Mouse (Mus musculus) forebrain, postnatal 0 days (tissue): ENCODE measurements at regions not wholly inside any gene's neighbourhood (a gene's known extent, or its start where the extent isn't known, plus 50 kb on each side); places are given as distances from the start of the nearest gene placed in this dataset.
A peak's percentile ranks its signal among the peaks of the same experiment; 100 is the strongest.

ENCODE experiments used
- ATAC-seq: fragments of 200-750 bp; cut with Nextera tagmentation; 2 replicates; pipeline ENCODE4 v1.8.0; 2017; ENCODE audit warnings: mild to moderate bottlenecking, moderate library complexity
- DNase-seq: peaks from one replicate; pipeline ENCODE4 v3.0.0-alpha.2; 2015
- H3K27ac ChIP-seq: fragments of 300-500 bp; sonication (generic); 2 replicates; pipeline ENCODE4 v1.5.1; 2014; ENCODE audit warnings: low read depth, mild to moderate bottlenecking, antibody characterized with exemption, low read length, moderate library complexity, mixed read lengths
- H3K27me3 ChIP-seq: fragments of 300-500 bp; sonication (generic); 2 replicates; pipeline ENCODE4 v1.6.1; 2014; ENCODE audit warnings: mild to moderate bottlenecking, low read length, mixed read lengths; ENCODE audit not compliant: insufficient read depth
- H3K36me3 ChIP-seq: fragments of 300-500 bp; sonication (generic); 2 replicates; pipeline ENCODE4 v1.6.1; 2014; ENCODE audit warnings: mild to moderate bottlenecking, moderate library complexity; ENCODE audit not compliant: insufficient read depth
- H3K4me1 ChIP-seq: fragments of 300-500 bp; sonication (generic); 2 replicates; pipeline ENCODE4 v1.6.1; 2014; ENCODE audit warnings: antibody characterized with exemption; ENCODE audit not compliant: insufficient read depth
- H3K4me2 ChIP-seq: fragments of 300-500 bp; sonication (generic); 2 replicates; pipeline ENCODE4 v1.6.1; 2014; ENCODE audit warnings: low read depth, mild to moderate bottlenecking, moderate library complexity
- H3K4me3 ChIP-seq: fragments of 300-500 bp; sonication (generic); 2 replicates; pipeline ENCODE4 v1.5.1; 2014; ENCODE audit warnings: low read depth, low read length, mixed read lengths
- H3K9ac ChIP-seq: fragments of 300-500 bp; sonication (generic); 2 replicates; pipeline ENCODE4 v1.6.1; 2014; ENCODE audit warnings: mild to moderate bottlenecking
- H3K9me3 ChIP-seq: fragments of 300-500 bp; sonication (generic); 2 replicates; pipeline ENCODE4 v1.6.1; 2016; ENCODE audit warnings: low read length
- CTCF ChIP-seq: sonication (generic); IDR thresholded peaks from 2 replicates; pipeline ENCODE4 v1.5.1; 2016; ENCODE audit warnings: antibody characterized with exemption, control low read depth, low read depth
- WGBS: fragments of 180-500 bp; shearing (Covaris S2); extraction: QIAGEN DNeasy Blood & Tissue Kit; methylation state at CpG from one replicate; pipeline ENCODE4 v1.1.7; 2014; 5-methylcytosine and 5-hydroxymethylcytosine counted together

- no peak for TF ChIP-seq CTCF
- peak overlapping the region; percentile 9; the same call in 1 of the 2 replicates for H3K4me2 ChIP-seq
- H3K36me3 ChIP-seq, result no peaks in the 10 kb centered on the region
- no peak overlapping the region for H3K9ac ChIP-seq
- H3K27me3 ChIP-seq, result no peaks in the 10 kb centered on the region
- DNase-seq, result no peak
- ATAC-seq, result no peak
- 48% methylated on average over 7 of the region's 7 CpGs for WGBS
- no peaks in the 10 kb centered on the region for H3K9me3 ChIP-seq
- no peak overlapping the region for H3K4me3 ChIP-seq
- peaks cover 28% of the 10 kb centered on the region for H3K4me1 ChIP-seq
- peak overlapping the region; percentile 73 for H3K27ac ChIP-seq
Measured at GRCm38 (mm10) chr9:58438071-58438858, 50.1 kb upstream of the Insyn1 start.
